Mouse (Mus musculus) lung, postnatal 14 days (tissue): ENCODE results near the gene Rbm44.

Source experiments
- DNase-seq: peaks from one replicate; pipeline ENCODE4 v3.0.0; 2021

Gene Rbm44

DNA sequence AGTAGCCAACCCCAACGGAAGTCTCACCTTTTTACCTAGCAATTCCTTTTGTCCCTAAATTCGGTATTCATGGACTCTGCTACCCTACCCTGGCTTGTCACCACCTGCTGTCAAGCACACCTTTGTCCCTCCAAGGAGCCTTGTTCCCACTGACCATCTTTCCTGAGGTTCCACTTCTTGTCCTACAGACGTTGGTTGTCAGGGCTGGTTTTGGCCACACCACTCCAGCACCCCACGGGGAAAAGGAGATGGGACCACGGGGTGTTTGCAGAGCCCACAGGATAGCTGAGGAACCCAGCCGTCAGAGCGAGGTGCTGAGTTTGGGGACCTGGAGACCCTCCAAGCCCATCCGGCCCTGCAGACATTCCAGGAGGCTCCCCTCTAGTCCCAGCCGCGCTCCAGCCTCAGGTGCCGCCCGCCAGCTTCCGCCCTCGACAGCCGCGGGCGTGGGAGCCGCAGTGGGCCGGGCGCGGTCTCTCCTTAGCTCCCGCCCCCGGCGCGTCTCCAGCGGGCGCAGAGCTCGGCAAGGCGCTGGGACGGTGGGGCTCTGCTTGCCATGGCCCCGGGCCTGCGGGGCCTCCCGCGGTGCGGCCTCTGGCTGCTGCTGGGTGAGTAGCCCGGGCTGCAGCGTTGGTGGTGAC is 34.8 kb downstream of the Rbm44 start, which contains the start of gene Ramp1:
Gene Ramp1, plus strand, starts transcription at position 290 of the 641 bp plus-strand sequence.
- DNase-seq: peak; percentile 60

- DNase-seq: no peak
Observed at GRCm38 (mm10) chr1:91180174-91180565, 35.3 kb downstream of the Rbm44 start.

DNA sequence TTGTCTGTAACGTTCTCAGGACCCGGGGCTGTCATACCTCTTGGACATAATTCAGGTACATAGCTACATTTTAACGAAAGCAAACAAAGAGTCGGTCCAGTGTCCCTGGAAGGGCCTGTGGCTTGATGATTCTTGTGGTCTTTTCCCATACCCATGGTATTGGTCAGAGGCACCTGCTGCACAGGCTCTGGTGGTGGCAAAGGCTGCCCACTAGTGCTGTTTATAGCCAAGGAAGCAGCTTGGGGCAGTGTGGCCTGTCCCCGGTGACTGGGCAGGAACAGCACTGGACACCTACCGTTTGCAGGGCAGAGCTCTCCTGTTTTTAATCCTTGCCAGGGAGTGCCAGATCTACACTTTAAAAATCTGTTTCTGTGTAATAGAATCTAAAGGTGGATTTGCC is 35.8 kb downstream of the Rbm44 start:
- peak; percentile 14 for DNase-seq

DNA sequence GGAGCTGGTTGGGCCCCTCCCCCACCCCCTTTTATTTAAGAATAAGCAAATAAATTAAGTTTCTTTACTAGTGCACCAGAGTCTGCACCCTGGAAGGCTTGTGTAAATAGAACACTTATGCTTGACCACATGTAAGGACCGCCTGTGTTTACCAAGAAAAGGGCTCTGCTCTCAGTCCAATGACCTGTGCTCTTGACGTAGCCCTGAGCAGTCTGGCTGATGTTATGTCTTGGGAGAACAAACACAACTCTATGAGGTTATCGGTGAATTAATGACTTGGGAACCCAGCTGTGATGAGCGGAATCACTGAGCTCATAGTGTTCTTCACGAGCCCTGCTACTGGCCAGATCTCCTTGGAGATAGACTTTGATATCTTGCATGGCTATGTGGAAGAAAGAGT is 36.4 kb downstream of the Rbm44 start:
- peak; percentile 7 for DNase-seq

DNA sequence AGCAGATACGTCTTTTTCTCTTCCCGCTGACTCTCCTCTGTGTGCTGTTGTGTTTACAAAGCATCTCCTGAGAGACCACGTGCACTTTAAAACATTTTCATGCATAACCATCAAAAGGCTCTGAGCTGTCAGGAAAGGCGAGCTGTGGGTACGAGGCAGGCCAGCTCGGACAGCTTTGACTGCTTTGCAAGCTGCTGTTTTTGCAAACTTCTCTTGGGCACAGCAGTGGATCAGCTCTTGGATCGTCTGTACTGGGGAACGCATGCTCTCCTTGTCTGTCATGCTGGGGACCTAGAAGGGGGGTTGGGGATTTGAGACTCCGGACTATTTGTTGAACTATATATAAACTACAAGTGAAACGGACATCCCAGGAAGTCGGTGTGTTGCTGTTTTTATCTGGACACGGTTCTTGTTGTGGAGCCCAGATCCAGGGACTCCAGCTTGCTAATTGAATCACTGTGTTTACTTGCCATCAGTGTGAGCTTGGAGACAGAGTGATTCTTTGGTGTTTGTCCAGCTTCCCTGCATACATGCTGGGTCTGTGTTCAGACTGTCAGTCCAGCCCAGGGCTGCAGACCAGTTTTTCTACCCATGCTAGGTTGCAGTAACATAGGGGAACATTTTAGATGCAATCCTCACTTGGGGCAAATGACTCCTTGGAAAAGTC is 37.0 kb downstream of the Rbm44 start:
- no peak for DNase-seq

DNA sequence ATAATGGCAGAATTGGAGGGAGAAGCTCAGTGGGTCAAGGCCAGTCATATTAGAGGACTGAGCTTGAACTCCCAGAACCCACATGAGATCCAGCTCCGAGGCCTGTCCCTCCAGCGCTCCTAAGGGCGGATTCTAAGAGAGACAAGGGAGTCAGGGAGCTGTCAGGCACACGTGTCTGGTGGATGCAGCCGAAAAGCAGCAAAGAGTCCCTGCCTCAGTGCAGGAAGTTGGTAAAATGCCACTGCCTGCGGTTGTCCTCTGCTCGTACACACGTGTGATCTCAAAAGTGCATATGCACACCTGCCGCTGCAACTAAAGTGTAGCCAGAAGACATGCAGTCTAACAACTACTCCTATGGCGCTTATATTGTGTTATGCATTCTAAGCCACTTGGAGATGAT is 38.4 kb downstream of the Rbm44 start:
- no peak for DNase-seq

DNA sequence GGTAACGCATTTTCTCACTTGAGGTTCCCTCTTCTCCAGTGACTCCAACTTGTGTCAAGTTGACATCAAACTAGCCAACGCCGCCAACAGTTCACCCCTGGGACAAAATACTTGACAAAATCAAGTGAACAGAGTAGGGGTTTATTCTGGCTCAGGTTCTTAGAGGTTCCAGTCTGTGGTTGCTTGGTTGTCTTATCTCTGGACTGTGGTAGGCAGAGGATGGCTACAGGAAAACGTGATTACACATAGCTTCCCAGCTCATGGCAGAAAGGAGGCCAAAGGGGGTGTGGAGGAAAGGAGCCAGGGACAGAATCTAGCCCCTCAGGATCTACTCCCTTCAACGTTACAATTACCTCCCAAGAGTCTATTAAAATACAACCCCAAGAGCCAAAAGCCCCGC is 41.8 kb downstream of the Rbm44 start:
- DNase-seq: no peak

- no peak for DNase-seq
Observed at GRCm38 (mm10) chr1:91187315-91187714, 42.4 kb downstream of the Rbm44 start.

DNA sequence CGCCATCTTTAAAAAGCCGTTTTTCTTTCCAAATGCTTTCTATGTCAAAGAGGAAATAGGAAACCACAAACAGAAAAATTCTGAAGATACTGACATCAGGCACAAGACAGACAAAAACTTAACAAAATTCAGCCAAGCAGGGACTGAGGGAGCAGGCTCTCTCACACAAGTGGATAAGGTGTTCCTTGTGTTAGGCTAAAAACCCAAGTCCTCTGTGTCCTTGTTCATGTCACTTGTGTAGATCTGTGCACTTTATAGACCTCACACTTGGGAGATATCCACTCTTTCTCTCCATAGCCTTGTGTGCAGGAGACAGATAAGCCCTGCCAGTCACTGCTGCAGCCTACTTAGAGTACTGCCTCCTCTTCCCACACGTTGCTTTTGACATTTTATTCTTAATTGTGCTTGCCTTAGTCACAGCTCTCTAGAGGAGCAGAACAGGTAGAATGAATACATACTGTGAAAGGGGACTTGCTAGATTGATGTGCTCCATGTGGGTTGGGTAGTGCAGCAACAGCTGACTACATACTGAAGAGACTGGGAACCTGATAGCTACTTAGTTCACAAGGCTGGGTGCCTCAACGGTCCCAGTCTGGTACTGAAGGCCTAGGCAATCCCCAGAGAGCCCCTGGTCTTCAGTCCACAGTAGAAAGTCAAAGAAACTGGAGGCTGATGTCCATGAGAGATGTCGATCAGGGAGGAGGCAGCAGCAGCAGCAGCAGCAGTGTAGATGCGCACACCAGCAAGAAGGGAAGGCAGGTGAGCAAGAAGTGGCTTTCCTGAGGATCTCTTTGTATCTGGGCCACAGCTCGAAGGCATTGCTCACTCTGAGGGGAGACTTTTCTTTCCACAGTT is 43.1 kb downstream of the Rbm44 start:
- no peak for DNase-seq

DNA sequence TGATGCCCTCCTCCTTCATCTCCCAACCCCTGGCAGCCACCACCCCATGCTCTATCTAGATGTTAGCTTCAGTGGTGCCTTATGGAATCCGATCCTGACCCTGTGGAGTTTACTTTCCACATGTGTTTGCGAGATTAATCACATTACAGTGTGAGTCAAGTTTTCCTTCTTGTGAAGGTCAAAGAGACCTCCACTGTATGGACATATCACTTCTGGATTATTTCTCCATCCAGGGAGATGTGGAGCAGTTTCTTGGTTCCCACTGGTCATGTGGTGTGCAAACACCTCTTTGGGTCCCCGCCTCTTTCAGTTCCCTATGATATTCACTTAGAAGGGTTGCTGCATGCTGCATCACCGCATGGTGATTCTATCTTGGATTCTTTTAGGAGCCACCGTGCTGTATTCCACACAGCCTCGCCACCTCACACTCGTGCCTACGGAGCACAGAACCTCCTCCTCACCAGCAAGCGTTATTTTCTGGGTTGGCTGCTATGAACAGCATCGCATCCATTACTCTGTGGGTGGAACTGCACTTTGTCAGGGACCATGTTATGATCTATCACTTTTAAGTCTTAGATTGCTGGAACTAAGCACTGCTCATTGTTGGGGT is 44.1 kb downstream of the Rbm44 start:
- DNase-seq: no peak

- no peak for DNase-seq
Observed at GRCm38 (mm10) chr1:91192184-91192583, 47.3 kb downstream of the Rbm44 start.

DNA sequence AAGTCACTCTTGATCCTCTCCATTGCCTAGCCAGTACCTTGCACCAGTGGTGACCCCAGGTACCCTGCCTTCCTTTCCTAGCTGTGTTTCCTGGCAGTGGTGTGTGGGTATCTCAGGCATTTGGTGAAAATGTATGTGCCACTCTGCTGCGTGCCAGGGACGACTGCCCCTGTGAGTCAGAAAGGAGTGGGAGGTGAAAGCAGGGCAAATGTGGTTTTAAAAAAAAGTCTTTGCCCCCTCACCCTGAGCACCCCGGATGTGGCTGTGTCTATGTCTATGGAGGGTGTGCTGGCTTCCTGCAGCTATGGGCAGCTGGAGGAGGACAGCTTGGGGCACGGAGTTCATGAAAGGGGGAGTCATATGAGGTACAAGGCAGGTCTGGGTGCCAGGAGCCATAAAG is 48.4 kb downstream of the Rbm44 start:
- no peak for DNase-seq

DNA sequence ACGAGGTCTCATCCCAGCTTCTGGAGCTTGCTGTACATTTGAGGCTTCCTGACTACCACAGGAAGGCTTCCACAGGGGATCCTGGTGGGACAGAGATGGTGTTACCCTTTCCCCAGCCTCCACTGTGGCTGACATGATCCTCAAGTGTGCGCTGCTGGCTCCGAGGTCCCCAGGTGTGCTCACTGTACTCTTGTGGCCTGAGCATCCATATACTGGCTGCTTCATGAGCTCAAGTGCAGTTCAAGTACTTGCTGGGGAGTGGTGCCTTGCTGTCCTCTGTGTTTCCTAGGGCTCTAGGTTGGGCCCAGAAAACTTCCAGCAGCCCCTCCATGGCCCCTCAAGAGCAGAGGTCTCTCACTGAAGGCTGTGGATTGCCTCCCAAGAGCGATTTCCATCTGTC is 48.8 kb downstream of the Rbm44 start:
- DNase-seq: no peak

DNA sequence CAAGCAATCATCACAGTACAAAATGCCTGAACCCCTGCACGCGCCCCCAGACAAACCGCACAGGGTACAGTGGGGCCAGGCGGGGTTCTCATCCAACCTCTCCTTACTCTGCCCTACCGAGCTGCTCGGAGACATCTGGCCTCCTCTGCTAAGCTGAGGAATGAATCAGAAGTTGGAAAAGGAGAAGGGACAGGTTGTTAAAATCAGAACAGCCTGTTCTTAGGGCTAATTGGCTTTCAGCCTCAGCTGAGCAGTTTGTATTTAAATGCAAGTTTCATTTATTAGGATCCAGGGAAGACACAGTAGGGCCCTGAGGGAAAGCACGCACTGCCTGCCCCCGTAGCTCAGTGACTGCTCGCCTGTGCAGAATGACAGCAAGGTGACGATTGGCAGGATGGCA is 54.9 kb downstream of the Rbm44 start:
- no peak for DNase-seq

DNA sequence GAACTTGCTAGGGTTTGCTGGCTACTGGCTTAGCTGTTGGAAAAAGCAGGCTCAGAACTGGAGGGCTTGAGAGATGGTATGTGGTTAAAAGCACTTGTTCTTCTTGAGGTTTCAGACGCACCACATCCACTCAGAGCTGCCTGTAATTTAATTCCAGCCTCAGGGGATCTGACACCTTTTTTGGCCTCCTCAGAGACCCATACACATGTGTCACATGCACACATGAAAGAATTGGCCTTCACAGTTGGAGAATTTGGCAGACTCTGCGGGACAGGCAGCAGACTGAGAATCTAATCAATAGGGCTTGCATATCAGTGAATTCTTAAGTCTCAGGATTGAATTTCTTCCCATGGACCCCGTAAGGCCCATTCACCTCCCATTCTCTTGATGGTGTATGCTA is 56.2 kb downstream of the Rbm44 start:
- no peak for DNase-seq

GRCm38 (mm10) chr1:91204221-91204765 is 59.4 kb downstream of the Rbm44 start:
- DNase-seq: no peak

DNA sequence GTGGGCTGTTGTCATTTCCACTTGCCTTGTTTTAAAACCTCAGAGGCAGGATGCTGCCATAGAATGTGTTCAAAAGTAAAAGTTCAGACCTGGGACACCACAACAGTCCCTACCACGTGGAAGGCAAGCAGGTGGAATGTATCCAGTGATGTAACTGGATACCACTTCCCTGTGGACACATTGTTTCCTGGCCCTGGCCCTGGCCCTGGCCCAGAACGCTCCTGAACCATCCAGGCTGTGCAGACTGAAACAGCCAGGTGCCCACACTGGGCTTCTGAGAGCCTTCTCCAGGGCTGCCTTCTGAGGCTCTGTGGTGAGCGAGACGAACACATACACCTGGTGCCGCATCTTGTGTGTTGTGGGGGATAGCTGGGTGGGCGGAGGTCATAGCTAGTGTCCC is 60.8 kb downstream of the Rbm44 start:
- DNase-seq: no peak

- no peak for DNase-seq
Observed at GRCm38 (mm10) chr1:91206336-91206735, 61.4 kb downstream of the Rbm44 start.

- no peak for DNase-seq
Observed at GRCm38 (mm10) chr1:91206873-91207272, 62.0 kb downstream of the Rbm44 start.

DNA sequence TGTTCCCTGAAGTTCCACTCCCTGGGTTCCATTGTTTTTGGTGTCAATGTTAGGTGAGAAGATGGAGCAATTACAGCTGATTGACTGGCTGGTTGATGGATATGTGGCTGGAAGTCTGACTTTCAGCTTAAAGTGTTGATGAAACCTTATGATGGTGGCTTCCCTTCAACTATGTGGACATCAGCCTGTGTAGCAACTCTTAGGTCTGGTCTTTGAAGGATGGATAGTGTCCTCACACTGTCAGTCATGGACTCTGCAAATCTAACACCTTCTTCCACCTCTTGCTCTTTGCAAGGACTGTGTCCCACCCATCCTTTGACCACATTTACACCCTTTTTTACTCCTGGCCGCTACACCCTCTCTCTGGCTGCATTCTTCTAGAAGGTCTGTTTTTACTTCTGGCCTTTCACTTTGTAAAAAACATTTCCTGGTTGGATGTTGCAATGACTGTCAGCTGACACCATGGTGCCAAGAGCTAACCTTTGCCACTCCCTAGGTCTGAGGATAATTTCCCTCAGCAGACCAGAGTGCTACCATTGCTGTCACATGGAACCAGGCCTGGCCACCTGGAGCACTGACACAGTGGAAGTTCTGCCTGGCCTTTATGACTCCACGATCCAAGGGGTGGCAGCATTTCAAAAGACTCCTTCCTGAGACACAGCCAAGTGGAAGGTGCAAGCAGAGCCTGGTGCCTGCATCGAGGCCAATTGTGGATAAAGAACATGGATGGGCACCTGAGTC is 62.6 kb downstream of the Rbm44 start:
- no peak for DNase-seq

- DNase-seq: no peak
Observed at GRCm38 (mm10) chr1:91209343-91209742, 64.5 kb downstream of the Rbm44 start.

- no peak for DNase-seq
Observed at GRCm38 (mm10) chr1:91209785-91210184, 64.9 kb downstream of the Rbm44 start.
